Mouse (Mus musculus): ENCODE results near the gene Actbl2. TPM values are rescaled to one million over a fixed set of nuclear protein-coding genes. Genes with fewer than 3 reads are reported as not detected.

Actbl2 gene
- not detected in 2 replicates for polyA plus RNA-seq (2015; fragmentation: Nextera tagmentation; extraction: Ambion mirVana)

- Histone ChIP-seq H3K4me2 (no peak within 1 kb of the TSS), H3K4me3 (no peak within 1 kb of the TSS), H3K9ac (no peak within 1 kb of the TSS), H3K36me3 (no peaks in the 10 kb centered on the region), H3K27ac (no peak within 1 kb of the TSS), H3K9me3 (no peaks in the 10 kb centered on the region), H3K4me1 (peaks cover 2% of the 10 kb centered on the region; the same call in 1 of the 2 replicates), H3K27me3 (no peaks in the 10 kb centered on the region)
- WGBS = 86% methylated on average over 5 of the region's 5 CpGs
- ATAC-seq (ENCODE audit: insufficient number of reproducible peaks, low FRiP score, low TSS enrichment, low read depth) = no peak
These were observed at the start of gene Actbl2 for GRCm38 (mm10) chr13:111254713-111255112. Gene Actbl2 (plus strand): TSS chr13:111255013.

- WGBS = 14% methylated on average over 8 of the region's 8 CpGs
These were observed 44.0 kb upstream of the Actbl2 start for GRCm38 (mm10) chr13:111210649-111211378.

GRCm38 (mm10) chr13:111228768-111229167, 26.0 kb upstream of the Actbl2 start:
- no peak overlapping the region for H3K4me3 ChIP-seq
- peaks cover 11% of the 10 kb centered on the region; the same call in 1 of the 2 replicates for H3K4me1 ChIP-seq
- no peaks in the 10 kb centered on the region for H3K27me3 ChIP-seq
- H3K36me3 ChIP-seq = no peaks in the 10 kb centered on the region
- H3K9me3 ChIP-seq = no peaks in the 10 kb centered on the region
- no peak overlapping the region for H3K9ac ChIP-seq
- 13% methylated on average over 5 of the region's 5 CpGs for WGBS
- H3K27ac ChIP-seq = peak overlapping the region; percentile 39; the same call in 1 of the 2 replicates
- no peak overlapping the region for H3K4me2 ChIP-seq
- ATAC-seq (ENCODE audit: insufficient number of reproducible peaks, low FRiP score, low TSS enrichment, low read depth) = no peak; the same call in 1 of the 2 replicates

More at GRCm38 (mm10) chr13:111210649-111211378, 44.0 kb upstream of the Actbl2 start:
- H3K4me2 ChIP-seq = peak overlapping the region; percentile 20; the same call in 1 of the 2 replicates
- H3K4me3 ChIP-seq = no peak overlapping the region
- no peaks in the 10 kb centered on the region for H3K27me3 ChIP-seq
- peak overlapping the region; percentile 77 for H3K27ac ChIP-seq
- no peak overlapping the region for H3K9ac ChIP-seq
- no peaks in the 10 kb centered on the region for H3K9me3 ChIP-seq
- ATAC-seq (ENCODE audit: insufficient number of reproducible peaks, low FRiP score, low TSS enrichment, low read depth) = peak; percentile 76; the same call in 1 of the 2 replicates
- no peaks in the 10 kb centered on the region for H3K36me3 ChIP-seq
- peaks cover 13% of the 10 kb centered on the region for H3K4me1 ChIP-seq

- H3K36me3 ChIP-seq = no peaks in the 10 kb centered on the region
- H3K27me3 ChIP-seq = no peaks in the 10 kb centered on the region
- H3K9ac ChIP-seq = no peak overlapping the region
- no peak overlapping the region for H3K4me3 ChIP-seq
- no peak for ATAC-seq (ENCODE audit: insufficient number of reproducible peaks, low FRiP score, low TSS enrichment, low read depth)
- WGBS = 54% methylated on average over 6 of the region's 6 CpGs
- H3K27ac ChIP-seq = peak overlapping the region; percentile 38
- peaks cover 11% of the 10 kb centered on the region; the same call in 1 of the 2 replicates for H3K4me1 ChIP-seq
- H3K4me2 ChIP-seq = no peak overlapping the region
- no peaks in the 10 kb centered on the region for H3K9me3 ChIP-seq
These were observed 25.3 kb upstream of the Actbl2 start for GRCm38 (mm10) chr13:111229541-111229940.

- Histone ChIP-seq H3K4me1 (peaks cover 14% of the 10 kb centered on the region), H3K27ac (peak overlapping the region; percentile 18; the same call in 1 of the 2 replicates), H3K4me2 (no peak overlapping the region), H3K4me3 (no peak overlapping the region), H3K9ac (no peak overlapping the region), H3K9me3 (no peaks in the 10 kb centered on the region), H3K27me3 (no peaks in the 10 kb centered on the region), H3K36me3 (no peaks in the 10 kb centered on the region)
- 70% methylated on average over 7 of the region's 7 CpGs for WGBS
- ATAC-seq (ENCODE audit: insufficient number of reproducible peaks, low FRiP score, low TSS enrichment, low read depth) = no peak
These were observed 22.4 kb upstream of the Actbl2 start for GRCm38 (mm10) chr13:111232416-111232815.

- peaks cover 14% of the 10 kb centered on the region for H3K4me1 ChIP-seq
- no peaks in the 10 kb centered on the region for H3K9me3 ChIP-seq
- no peak overlapping the region for H3K9ac ChIP-seq
- no peak overlapping the region for H3K27ac ChIP-seq
- H3K36me3 ChIP-seq = no peaks in the 10 kb centered on the region
- H3K4me2 ChIP-seq = no peak overlapping the region
- 71% methylated on average over 5 of the region's 5 CpGs for WGBS
- no peak overlapping the region for H3K4me3 ChIP-seq
- H3K27me3 ChIP-seq = no peaks in the 10 kb centered on the region
- ATAC-seq (ENCODE audit: insufficient number of reproducible peaks, low FRiP score, low TSS enrichment, low read depth) = peak; percentile 25; the same call in 1 of the 2 replicates
These were observed 21.5 kb upstream of the Actbl2 start for GRCm38 (mm10) chr13:111233356-111233755.

- H3K4me1 ChIP-seq = peaks cover 10% of the 10 kb centered on the region; the same call in 1 of the 2 replicates
- no peak overlapping the region for H3K27ac ChIP-seq
- H3K4me2 ChIP-seq = no peak overlapping the region
- WGBS = 71% methylated on average over 3 of the region's 3 CpGs
- no peaks in the 10 kb centered on the region for H3K27me3 ChIP-seq
- no peak overlapping the region for H3K4me3 ChIP-seq
- no peak for ATAC-seq (ENCODE audit: insufficient number of reproducible peaks, low FRiP score, low TSS enrichment, low read depth)
- no peak overlapping the region for H3K9ac ChIP-seq
- H3K9me3 ChIP-seq = no peaks in the 10 kb centered on the region
- H3K36me3 ChIP-seq = no peaks in the 10 kb centered on the region
These were observed 20.2 kb upstream of the Actbl2 start for GRCm38 (mm10) chr13:111234573-111234972.

GRCm38 (mm10) chr13:111235719-111236166, 19.1 kb upstream of the Actbl2 start:
- Histone ChIP-seq H3K4me2 (no peak overlapping the region), H3K27ac (no peak overlapping the region), H3K27me3 (no peaks in the 10 kb centered on the region), H3K9ac (no peak overlapping the region), H3K36me3 (no peaks in the 10 kb centered on the region), H3K4me3 (no peak overlapping the region), H3K9me3 (no peaks in the 10 kb centered on the region), H3K4me1 (peaks cover 10% of the 10 kb centered on the region; the same call in 1 of the 2 replicates)
- 60% methylated on average over 6 of the region's 6 CpGs for WGBS
- ATAC-seq (ENCODE audit: insufficient number of reproducible peaks, low FRiP score, low TSS enrichment, low read depth) = 0 out of 2 replicates have a peak, but pooled peaks have one; percentile 12

- peaks cover 10% of the 10 kb centered on the region; the same call in 1 of the 2 replicates for H3K4me1 ChIP-seq
- no peaks in the 10 kb centered on the region for H3K36me3 ChIP-seq
- no peak overlapping the region for H3K4me2 ChIP-seq
- H3K9ac ChIP-seq = no peak overlapping the region
- H3K27ac ChIP-seq = 0 out of 2 replicates have a peak overlapping the region, but pooled peaks have one; percentile 14
- no peak for ATAC-seq (ENCODE audit: insufficient number of reproducible peaks, low FRiP score, low TSS enrichment, low read depth)
- 34% methylated on average over 9 of the region's 9 CpGs for WGBS
- no peak overlapping the region for H3K4me3 ChIP-seq
- no peaks in the 10 kb centered on the region for H3K27me3 ChIP-seq
- H3K9me3 ChIP-seq = no peaks in the 10 kb centered on the region
These were observed 18.4 kb upstream of the Actbl2 start for GRCm38 (mm10) chr13:111236461-111236864.

GRCm38 (mm10) chr13:111237296-111237695, 17.5 kb upstream of the Actbl2 start:
- H3K4me2 ChIP-seq = no peak overlapping the region
- no peaks in the 10 kb centered on the region for H3K27me3 ChIP-seq
- 83% methylated on average over 1 of the region's 1 CpGs for WGBS
- no peak overlapping the region for H3K27ac ChIP-seq
- ATAC-seq (ENCODE audit: insufficient number of reproducible peaks, low FRiP score, low TSS enrichment, low read depth) = no peak
- no peak overlapping the region for H3K4me3 ChIP-seq
- H3K36me3 ChIP-seq = no peaks in the 10 kb centered on the region
- H3K9ac ChIP-seq = no peak overlapping the region
- H3K4me1 ChIP-seq = peaks cover 6% of the 10 kb centered on the region; the same call in 1 of the 2 replicates
- H3K9me3 ChIP-seq = no peaks in the 10 kb centered on the region

GRCm38 (mm10) chr13:111237865-111238465, 16.8 kb upstream of the Actbl2 start:
- H3K9ac ChIP-seq = no peak overlapping the region
- WGBS = 27% methylated on average over 3 of the region's 3 CpGs

GRCm38 (mm10) chr13:111251106-111251505, 3.7 kb upstream of the Actbl2 start:
- H3K27ac ChIP-seq = no peak overlapping the region
- ATAC-seq (ENCODE audit: insufficient number of reproducible peaks, low FRiP score, low TSS enrichment, low read depth) = no peak
- H3K4me2 ChIP-seq = no peak overlapping the region
- 76% methylated on average over 5 of the region's 5 CpGs for WGBS
- H3K9me3 ChIP-seq = no peaks in the 10 kb centered on the region
- H3K27me3 ChIP-seq = no peaks in the 10 kb centered on the region
- no peaks in the 10 kb centered on the region for H3K36me3 ChIP-seq
- no peaks in the 10 kb centered on the region for H3K4me1 ChIP-seq
- no peak overlapping the region for H3K9ac ChIP-seq
- H3K4me3 ChIP-seq = no peak overlapping the region

More at GRCm38 (mm10) chr13:111237865-111238465, 16.8 kb upstream of the Actbl2 start:
- H3K36me3 ChIP-seq = no peaks in the 10 kb centered on the region
- no peak overlapping the region for H3K4me2 ChIP-seq
- no peak overlapping the region for H3K27ac ChIP-seq
- H3K4me3 ChIP-seq = no peak overlapping the region
- 0 out of 2 replicates have a peak, but pooled peaks have one; percentile 66 for ATAC-seq (ENCODE audit: insufficient number of reproducible peaks, low FRiP score, low TSS enrichment, low read depth)
- H3K9me3 ChIP-seq = no peaks in the 10 kb centered on the region
- H3K4me1 ChIP-seq = peaks cover 3% of the 10 kb centered on the region; the same call in 1 of the 2 replicates
- no peaks in the 10 kb centered on the region for H3K27me3 ChIP-seq
